Mouse (Mus musculus): Measurements from ENCODE around the gene Med13l.
A peak's percentile ranks its signal among the peaks of the same experiment; 100 is the strongest.

Gene Med13l

DNA sequence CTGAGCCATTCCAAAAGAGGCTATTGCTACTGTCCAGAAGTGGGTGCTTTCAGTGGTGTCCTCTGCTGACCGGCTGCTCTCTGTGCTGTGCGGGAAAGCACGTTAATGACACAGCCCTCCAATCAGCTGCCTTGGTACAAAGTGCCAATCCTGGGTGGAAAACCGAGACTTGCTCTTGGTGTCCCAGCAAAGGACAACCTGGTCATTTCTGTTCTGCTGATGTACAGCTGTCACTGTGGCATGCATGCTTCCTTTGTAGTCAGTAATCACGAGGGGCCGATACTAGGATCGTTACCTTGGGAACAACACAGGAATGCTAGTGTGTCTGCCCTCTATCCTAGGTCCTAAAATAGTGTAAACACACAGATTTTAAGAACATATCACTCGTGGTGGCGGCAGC, 142.2 kb downstream of the Med13l start:
- DNase-seq, result no peak

DNA sequence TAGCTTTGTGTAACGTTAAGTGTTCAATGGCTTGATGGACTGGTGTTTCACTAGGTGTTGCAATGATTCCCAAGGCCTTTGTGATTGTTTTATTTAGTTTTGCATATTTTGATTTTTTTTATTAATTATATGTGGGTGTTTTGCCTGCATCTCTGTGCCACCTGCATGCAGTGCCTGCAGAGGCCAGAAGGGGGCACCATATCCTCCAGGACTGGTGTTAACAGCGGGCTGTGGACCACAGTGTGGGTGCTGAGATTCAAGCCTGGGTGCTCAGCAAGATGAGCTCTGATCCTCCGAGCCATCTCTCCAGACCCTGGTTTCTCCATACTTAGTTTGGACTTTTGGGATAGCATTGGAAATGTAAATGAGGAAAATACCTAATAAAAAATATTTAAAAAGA, 143.7 kb downstream of the Med13l start:
- no peak for DNase-seq

DNA sequence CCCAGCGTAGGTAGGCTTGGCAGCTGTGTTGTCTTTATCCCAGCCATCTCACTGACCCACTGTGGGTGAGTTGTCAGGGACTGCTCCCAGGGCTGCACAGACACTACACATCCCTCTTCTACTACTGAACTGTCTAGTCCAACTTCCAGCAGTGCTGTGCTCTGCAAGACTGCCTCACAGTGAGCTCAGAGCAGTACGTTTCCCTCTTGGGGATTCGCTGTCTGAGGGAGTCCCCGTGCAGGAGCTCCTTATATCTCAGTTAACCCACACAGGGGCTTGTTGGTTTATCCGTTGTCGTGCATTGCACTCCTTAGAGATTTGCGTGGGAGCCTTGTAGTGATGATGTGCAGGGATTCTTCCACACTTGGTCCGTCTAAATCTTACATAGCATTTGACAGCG, 144.5 kb downstream of the Med13l start:
- no peak for DNase-seq

DNA sequence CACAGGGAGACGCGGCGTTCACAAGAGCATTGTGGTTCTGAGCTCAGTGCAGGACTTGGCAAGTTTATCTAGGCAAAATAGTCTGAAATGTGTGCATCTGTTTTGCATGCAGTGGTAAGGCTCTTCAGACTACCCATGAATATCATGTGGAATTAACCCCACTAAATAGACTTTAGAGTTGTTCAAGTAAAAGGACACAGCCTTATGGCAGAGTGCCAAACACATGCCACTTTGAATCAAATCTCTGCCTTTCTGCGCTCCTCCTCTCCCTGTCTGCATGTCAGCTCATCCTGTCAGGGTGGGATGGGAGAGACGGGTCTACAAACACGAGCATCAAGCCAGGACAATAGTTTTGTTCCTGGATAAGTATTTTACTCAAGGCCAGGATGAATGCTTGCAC, 145.5 kb downstream of the Med13l start:
- DNase-seq, result no peak

DNA sequence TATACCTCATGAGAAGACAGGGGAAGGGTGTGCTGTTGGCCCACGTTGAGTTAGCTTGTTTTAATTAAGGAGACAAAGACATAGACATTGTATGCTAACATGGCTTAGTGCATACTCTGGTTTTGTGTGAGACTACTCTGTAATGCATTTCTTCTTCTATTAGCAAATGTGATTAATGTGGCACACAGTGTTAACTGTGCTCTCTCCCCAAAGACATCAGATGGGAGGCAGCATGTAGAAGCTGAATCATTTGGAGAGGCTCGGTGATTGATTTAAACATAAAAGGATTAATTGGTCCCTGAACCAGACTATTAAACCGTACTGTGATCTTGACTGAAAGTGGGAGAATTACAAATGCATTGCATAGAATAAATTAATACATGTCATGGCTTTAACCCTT, 145.9 kb downstream of the Med13l start:
- no peak for DNase-seq

DNA sequence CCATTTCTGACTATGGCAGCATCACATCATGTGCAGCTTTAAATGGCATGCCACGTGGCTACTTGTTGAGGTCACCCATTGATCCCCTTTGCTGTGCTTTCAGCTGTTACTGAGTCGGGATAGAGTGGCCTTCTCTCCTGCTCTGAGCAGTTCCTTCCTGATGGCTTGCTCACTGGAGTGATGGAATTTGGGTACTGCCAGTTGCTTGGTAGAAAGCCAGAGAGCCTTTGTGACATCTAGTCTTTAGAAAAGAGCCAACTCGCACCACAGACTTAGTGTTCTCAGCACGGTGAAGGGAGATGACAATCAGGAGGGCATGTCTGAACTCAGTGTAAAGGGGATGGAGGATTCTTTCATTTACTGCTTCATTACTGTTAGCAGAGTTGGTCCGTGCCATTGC, 147.0 kb downstream of the Med13l start:
- no peak for DNase-seq

DNA sequence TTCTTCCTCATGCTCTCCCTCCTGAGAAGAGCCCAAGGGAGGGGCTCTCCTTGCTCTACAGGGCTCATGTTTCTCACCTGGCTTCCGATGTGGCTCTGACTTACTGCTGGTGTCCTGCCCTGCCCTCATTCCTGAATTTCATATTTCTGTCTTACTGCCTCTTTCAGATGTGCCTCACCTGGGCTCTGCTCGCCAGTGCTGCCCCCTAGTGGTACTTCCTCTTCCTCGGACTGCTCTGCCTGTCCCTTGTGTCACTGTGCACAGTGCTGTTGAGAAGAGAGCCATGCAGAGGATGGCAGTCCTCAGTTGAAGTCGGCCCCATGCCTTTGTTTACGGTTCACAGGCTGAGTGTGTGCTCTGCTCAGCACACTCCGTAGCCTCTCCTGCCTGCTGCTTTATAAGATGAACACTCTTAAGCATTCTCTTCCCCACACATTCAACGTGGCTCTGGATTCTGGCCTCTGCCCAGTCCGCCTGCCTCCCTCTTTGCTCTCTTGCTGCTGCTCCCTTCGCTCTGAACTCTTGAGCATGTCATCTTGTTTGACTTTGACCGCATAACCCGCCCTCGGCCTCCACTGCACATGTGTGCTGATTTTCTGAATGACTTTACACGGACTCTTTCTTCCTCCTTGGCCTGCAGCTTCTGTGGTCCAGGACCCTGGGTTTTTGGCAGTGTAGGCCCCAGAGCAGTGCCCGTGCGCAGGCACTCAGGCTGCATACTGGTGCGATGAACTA, 147.9 kb downstream of the Med13l start:
- DNase-seq, result peak; percentile 78

DNA sequence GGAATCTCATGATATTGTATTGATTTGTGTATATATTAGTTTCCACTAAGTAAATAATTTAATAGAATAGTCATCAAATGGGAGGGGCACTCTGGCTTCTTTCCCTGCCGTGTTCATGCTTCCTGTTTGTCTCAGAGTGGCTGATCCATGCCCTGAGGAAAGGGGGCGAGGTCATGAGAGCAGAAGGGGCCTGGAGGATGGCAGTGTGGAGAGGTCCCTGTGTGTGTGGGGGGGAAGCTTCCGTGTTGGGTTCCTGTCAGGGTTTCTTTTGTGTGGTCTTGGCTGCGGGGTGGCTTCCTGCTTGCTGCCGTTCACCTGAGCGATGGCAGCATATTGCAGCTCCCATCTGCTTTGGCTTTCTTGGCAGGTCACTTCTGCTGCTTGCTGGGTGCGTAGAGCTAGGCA, 149.4 kb downstream of the Med13l start:
- DNase-seq, result peak; percentile 72

DNA sequence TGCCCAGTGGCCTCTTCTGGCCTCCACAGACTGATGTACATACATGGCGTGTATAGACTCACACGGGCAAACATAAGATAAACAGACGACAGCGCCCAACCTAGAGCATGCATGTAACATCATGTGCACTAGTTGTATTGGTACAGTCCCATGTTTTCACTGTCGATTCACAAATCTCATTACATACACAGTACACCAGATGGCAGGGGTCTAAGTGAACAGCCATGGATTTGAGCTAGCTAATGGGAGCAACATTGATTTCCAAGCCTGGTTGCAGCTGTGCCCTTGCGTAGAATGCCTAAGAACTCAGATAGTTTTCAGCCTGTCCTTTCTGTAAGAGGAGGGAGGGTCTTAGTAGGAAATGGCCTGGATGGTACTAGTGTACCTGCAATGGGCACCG, 155.0 kb downstream of the Med13l start:
- DNase-seq, result no peak

DNA sequence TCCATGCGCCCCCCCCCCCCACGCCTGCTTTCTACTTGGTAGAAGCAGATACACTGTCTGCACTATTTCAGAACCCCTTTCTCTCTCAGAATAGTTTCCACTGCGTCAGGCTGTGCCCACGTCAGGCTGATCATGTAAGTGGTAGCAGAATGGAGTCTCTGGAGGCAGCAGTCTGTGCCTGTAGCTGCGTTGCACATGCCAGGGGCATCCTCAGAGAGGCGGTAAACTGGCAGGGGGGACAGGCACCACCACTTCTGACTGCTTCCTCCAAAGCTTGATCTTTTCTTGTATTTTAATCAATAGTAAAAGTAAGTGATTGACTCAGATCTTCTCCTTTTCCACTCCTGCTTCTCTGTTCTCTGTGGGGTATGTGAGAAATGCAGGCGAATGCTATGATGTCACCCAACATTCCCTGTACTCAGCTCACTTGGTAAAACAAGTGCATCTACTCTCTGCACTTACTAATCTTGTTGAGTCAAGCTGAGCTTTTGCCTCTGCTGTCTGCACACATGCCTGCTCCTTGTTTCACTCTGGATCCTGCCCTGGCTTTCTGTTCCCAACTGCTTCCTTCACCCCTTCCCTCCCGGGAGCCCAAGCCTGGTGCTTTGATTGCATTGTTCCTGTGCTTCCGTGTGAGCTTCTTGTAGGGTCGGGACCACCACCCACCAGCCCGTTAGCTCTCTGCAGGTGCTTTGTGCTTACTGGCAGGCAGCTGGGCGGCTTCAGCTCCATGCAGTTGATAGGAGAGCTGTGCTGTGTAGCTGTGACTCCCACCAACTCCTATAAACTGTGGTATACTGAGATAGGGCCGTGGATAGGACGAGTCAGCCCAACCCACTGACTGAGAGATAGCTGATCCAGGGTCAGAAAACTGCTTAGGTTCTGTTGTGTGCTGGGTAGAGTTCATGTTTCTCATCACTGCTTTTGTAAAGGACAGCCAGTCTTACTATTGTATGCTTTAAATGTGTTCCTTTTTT, 156.1 kb downstream of the Med13l start:
- DNase-seq, result no peak

DNA sequence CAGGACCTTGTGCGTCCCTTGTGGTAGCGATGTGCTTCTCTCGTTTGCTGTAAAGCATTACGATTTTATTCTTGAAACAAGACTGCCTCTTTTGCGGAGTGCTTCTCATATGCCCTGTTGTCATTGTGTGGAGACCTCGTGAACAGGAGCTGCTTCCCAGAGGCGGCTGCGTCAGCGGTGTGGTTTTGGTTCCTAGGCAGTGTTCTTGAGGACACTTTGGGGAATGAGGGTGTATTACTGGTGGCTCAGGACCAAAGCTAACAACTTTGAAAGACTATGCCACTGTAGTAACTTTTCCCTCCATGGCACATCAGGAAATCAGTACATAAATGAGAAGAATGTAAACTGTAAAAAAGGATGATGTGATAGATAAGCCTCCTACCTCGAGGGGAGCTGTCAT, 157.0 kb downstream of the Med13l start:
- no peak for DNase-seq

DNA sequence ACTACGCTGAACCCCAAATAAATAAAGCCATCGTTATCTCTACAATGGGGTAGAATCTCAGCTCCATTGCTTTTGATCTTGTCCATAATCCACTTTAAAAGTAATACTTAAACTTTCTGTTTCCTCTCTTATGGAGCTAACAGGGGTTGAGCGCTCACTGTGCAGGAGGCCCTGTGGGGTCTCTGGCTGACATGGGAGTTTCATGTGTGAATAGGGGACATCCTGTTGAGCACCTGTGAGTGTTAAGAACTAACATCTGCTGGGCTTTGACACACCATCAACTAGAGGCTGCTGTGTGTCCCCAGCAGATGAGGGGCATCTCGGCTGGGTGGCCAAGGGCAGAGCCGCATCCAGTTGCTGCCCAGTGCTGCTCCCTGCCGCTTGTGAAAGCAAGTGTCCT, 157.6 kb downstream of the Med13l start:
- no peak for DNase-seq

DNA sequence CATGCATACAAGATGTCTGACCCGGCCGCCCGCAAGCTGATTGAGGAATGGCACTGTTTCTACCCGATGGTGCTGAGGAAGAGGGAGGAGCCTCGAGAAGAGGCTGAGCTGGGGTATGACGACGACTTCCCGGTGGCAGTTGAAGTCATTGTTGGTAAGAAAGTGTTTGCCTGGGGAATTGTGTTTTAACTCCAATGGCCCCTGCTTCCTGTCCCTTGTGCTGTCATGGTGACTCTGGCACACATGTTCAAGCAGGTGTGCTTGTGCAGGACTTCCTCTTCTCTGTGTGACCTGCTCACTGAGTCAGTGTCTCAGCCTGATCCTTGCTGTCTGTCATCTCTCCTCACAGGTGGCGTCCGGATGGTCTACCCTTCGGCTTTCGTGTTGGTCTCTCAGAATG, 160.9 kb downstream of the Med13l start:
- no peak for DNase-seq

DNA sequence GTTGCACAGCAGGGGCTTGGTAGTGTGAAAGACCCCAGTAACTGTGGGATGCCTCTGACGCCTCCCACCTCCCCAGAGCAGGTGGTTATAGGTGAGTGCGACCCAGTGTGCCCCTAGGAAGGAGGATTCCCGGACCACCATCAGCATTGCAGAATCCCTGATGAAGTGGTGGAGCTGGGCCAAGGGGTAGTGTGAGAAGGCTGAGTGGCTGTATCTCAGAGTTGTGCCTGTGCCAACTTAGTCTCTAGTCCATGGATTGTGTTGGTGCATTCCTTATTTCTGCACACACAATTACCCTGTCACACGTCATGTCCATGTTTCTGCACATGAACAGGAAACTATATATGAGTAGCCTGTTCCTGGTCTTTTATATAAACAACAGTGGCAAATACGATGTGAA, 161.4 kb downstream of the Med13l start:
- DNase-seq, result no peak

DNA sequence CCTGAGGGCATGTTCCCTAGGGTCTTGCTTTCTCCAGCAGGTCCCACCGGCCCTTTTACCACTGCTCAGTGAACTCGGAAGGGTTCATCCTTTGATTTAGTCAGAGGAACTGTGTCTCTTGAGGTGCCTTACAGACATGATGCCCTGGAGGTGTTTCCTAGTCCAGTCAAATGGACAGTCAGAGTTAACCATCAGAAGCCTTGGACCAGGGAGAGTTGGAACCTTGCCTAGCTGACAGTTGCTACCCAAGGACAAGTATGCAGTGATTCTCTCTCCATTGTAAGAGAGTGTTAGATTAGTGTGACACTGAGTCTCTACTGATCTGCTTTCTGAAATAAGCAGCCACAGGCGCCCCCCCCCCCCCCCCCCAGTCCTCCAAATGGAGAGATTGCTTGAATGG, 162.0 kb downstream of the Med13l start:
- no peak for DNase-seq

DNA sequence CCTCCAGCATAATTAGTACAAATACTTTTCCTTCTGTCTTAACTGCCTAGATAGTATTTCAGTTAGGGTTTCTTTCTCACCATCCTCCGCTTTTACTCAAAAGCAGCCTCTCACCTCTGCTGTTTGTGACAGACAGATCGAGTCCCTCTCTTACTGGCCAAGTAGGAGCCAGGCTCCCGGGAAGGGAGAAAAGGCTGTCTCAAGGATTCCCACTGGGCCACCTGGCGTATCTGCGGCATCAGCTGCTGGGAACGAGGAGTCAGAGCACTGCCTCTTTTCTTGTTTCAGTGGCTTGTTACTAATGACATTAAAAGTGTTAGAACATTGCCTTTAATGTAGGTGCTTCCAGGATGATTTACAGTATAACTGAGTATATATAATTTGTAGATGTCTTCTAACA, 164.9 kb downstream of the Med13l start:
- DNase-seq, result no peak

DNA sequence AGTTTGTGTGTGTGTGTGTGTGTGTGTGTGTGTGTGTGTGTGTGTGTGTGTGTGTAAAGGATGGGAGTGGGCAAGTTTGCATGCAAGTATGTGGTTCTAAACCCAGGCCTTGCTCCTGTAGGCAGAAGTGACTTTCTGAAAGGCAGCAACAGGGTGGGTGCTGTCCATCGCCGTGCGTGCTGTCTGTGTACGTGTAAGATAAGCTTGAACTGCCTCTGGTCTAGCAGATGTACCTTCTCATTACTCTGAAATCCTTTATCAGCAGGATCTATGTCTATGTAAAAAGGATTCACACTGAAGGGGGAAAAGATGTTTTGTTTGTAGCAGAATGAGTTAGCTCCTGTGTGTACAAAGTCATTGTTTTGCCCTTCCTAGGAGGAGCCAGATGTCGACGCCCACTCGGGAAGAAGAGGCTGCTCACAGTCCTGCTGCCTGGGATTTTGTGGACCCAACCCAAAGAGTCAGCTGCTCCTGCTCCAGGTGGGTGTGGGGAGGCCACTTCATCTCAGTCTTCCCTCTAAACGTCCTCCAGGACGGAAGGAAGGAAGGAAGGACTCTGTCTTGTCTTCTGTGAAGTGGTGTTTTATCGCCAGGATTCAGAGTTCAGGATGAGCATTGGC, 165.5 kb downstream of the Med13l start:
- no peak for DNase-seq

DNA sequence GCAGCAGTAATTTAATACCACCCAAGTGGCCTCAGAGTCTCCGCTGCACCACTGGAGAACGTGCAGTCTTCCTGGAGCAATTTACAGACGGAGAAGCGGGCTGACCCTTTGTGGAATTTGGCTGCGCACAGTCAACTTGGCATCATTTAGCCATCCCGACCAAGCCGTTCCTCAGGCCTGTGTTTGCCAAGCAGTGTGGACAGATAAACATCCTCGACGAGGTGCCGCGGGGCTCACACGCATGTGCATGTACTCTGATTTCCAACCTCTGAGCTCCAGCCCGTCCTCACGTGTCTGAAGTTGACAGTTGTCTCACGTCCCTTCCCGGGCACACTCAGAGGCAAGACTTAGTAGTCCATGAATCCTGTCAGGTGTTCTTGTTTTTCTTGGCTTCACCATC, 166.9 kb downstream of the Med13l start:
- no peak for DNase-seq

DNA sequence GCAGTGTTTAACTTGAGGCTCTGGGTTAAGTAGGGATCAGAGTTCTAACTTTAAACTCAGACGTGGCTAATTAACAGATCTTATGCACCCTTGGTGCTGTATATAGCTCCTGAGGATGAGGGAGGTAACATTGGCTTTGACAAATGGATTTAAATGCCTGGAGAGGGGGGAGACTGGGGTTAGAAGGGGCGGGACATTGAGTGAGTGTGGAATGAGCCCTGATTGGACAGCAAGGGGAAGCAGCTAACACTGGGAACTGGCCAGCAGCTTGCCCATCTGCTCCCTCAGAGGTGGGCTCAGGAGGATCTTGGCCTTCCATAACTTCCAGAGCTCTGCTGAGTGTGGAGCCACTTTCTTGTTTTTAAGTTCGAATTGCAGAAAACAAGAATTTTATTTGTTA, 171.7 kb downstream of the Med13l start:
- DNase-seq, result no peak

DNA sequence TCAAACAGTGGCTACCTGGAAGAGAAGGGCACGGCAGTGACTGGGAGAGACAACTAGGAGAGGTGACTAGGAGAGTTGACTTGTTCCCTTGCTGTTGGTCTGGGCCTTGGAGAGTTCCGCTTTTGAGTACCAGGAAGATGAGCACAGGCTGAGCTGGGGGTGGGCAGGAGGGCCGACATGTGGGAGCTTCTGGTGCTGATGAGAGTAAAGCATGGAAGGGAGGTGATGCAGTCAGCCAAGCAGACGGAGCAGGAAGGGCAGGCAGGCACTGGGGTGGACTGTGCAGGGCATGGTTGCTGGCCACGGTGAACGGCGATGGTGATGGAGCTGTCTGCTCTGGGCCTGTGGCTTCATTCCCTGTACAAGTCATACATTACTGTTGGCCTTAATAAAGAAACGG, 172.2 kb downstream of the Med13l start:
- DNase-seq, result no peak

DNA sequence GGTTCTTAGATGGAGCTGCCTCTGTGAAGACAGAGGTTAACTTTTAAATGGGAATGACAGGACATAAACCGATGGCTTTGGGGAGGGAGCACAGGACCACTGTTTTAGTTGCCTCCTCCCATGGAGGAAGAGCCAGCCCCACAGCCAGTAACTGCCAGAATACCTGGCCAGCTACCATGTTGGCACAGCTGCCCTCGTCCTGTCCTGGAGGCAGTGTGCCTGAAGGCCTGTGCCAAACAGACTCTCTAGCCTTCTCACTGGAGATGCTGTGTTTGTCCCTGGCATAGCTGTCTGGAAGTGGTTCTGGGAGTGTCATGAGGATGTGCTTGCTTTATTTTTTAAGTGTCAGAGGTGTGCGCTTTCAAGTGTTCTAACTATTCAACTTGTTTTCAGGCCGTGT, 173.1 kb downstream of the Med13l start:
- no peak for DNase-seq

DNA sequence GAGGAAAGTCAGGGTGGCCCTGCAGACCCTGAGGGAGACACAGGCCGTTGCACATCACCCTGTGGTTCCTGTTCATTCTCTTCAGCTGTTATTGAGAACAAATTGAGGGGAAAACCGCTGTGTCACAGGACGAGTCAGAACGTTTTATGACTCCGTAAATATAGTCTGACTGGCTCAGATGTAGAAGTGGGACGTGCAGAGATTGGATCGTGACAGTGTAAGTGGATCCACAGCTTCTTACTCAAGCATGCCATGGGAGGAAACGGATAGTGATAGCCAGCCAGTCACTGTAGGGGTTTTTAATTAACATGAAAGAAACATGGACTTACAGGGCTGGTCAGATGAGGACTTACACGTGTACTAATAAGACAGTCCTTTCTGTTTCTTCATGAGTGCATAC, 174.0 kb downstream of the Med13l start:
- DNase-seq, result no peak

DNA sequence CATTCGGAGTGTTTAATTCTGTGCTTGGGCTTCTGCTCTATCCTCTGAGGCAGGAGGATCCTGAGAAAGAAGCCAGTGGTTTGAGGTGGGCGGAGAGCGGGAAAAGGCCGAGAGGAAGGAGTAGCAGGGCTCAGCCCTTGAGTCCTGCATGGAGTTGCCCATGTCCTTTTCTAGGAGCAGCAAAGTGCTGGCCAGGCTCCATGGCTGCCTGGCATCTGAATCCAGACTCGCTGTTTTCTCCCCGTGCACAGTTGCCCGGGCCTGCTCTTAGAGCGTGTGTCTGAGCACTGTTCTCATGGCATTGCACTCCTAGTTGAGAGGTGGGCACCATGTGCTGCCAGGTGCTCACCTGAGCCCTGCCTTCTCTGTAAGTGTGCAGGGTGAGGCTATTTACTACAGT, 175.3 kb downstream of the Med13l start:
- DNase-seq, result no peak

DNA sequence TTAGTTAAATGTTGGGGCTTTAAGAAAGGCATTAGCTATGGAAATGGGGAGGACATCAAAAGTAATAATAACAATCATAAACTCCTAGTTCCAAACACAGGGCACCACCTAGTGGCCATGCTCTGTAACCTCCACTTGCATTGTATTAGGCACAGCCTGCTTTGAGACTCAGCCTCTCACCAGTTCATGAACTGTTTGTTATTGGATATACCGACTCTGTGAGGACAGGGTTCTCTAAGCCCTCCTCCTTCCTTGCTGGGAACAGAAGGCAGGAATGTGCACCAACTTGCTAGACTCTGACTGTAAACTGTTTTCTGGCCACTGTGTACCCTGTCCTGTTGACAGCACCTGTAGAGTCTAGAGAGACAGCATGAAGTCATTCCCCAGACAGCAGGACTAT, 177.1 kb downstream of the Med13l start:
- no peak for DNase-seq
